Mouse (Mus musculus) lung, postnatal 0 days (tissue): ENCODE results near the gene Nup93. TPM values are rescaled to one million over a fixed set of nuclear protein-coding genes. Genes with fewer than 3 reads are reported as not detected.

Experiments
- ATAC-seq: fragments of 200-750 bp; cut with Nextera tagmentation; 2 replicates; pipeline ENCODE4 v1.8.0; 2017; ENCODE audit warnings: moderate library complexity
- DNase-seq: peaks from one replicate; pipeline ENCODE4 v3.0.0-alpha.2; 2016; ENCODE audit warnings: low spot score
- H3K27ac ChIP-seq: fragments of 300-500 bp; sonication (generic); 2 replicates; pipeline ENCODE4 v1.5.1; 2014; ENCODE audit warnings: antibody characterized with exemption, mild to moderate bottlenecking, low read length, mixed read lengths
- H3K27me3 ChIP-seq: fragments of 300-500 bp; sonication (generic); replicated peaks from 2 replicates; pipeline ENCODE4 v1.6.1; 2014; ENCODE audit warnings: low read length, mixed read lengths; ENCODE audit not compliant: insufficient read depth
- H3K36me3 ChIP-seq: fragments of 300-500 bp; sonication (generic); 2 replicates; pipeline ENCODE4 v1.6.1; 2014; ENCODE audit warnings: low read length, mixed read lengths; ENCODE audit not compliant: insufficient read depth
- H3K4me1 ChIP-seq: fragments of 300-500 bp; sonication (generic); 2 replicates; pipeline ENCODE4 v1.6.1; 2014; ENCODE audit warnings: antibody characterized with exemption, low read depth, low read length, mixed read lengths; ENCODE audit not compliant: insufficient read depth
- H3K4me2 ChIP-seq: fragments of 300-500 bp; sonication (generic); replicated peaks from 2 replicates; pipeline ENCODE4 v1.6.1; 2014; ENCODE audit warnings: low read depth, mild to moderate bottlenecking, low read length, moderate library complexity, mixed read lengths
- H3K4me3 ChIP-seq: fragments of 300-500 bp; sonication (generic); 2 replicates; pipeline ENCODE4 v1.5.1; 2014; ENCODE audit warnings: low read depth, low read length
- H3K9ac ChIP-seq: fragments of 300-500 bp; sonication (generic); replicated peaks from 2 replicates; pipeline ENCODE4 v1.6.1; 2014; ENCODE audit warnings: low read depth, mild to moderate bottlenecking
- H3K9me3 ChIP-seq: fragments of 300-500 bp; sonication (generic); 2 replicates; pipeline ENCODE4 v1.6.1; 2016; ENCODE audit warnings: low read length, mixed read lengths
- CTCF ChIP-seq: IDR thresholded peaks from 2 replicates; pipeline ENCODE4 v1.5.1; 2016; ENCODE audit warnings: antibody characterized with exemption, mild to moderate bottlenecking
- EP300 ChIP-seq: IDR thresholded peaks from 2 replicates; pipeline ENCODE4 v1.6.1; 2016; ENCODE audit warnings: antibody characterized with exemption, mild to moderate bottlenecking, control low read depth
- WGBS: fragments of 180-500 bp; shearing (Covaris S2); extraction: QIAGEN DNeasy Blood & Tissue Kit; methylation state at CpG from one replicate; pipeline ENCODE4 v1.1.7; 2014; 5-methylcytosine and 5-hydroxymethylcytosine counted together
- polyA plus RNA-seq: library from polyadenylated mRNA; unstranded; fragments of >200 nt; fragmentation: Nextera tagmentation; extraction: Ambion mirVana; gene quantifications from 2 replicates; pipeline ENCODE4 v1.2.1, GENCODE M21; 2015

Gene Nup93
- polyA plus RNA-seq, 1 experiment from 2014 or later, result 26.7 TPM

GRCm38 (mm10) chr8:94314069-94314468 lies 99.7 kb downstream of the Nup93 start:
- Histone ChIP-seq H3K4me2 (no peak overlapping the region), H3K27ac (no peak overlapping the region), H3K4me3 (no peak overlapping the region), H3K4me1 (no peaks in the 10 kb centered on the region), H3K9ac (no peak overlapping the region), H3K27me3 (no peaks in the 10 kb centered on the region), H3K36me3 (peaks cover 4% of the 10 kb centered on the region; the same call in 1 of the 2 replicates), H3K9me3 (no peaks in the 10 kb centered on the region)
- DNase-seq, result no peak
- 62% methylated on average over 2 of the region's 2 CpGs for WGBS
- ATAC-seq, result peak; percentile 14; the same call in 1 of the 2 replicates
- no peak for TF ChIP-seq CTCF
- TF ChIP-seq EP300, result no peak

GRCm38 (mm10) chr8:94317249-94317648 lies 102.9 kb downstream of the Nup93 start:
- WGBS, result 87% methylated on average over 2 of the region's 2 CpGs
- no peaks in the 10 kb centered on the region for H3K4me1 ChIP-seq
- no peak overlapping the region for H3K9ac ChIP-seq
- H3K4me2 ChIP-seq, result no peak overlapping the region
- H3K27ac ChIP-seq, result no peak overlapping the region
- H3K27me3 ChIP-seq, result no peaks in the 10 kb centered on the region
- H3K36me3 ChIP-seq, result no peaks in the 10 kb centered on the region
- TF ChIP-seq EP300 (no peak), CTCF (no peak)
- peak; percentile 33; the same call in 1 of the 2 replicates for ATAC-seq
- no peak for DNase-seq
- no peaks in the 10 kb centered on the region for H3K9me3 ChIP-seq
- no peak overlapping the region for H3K4me3 ChIP-seq

DNA sequence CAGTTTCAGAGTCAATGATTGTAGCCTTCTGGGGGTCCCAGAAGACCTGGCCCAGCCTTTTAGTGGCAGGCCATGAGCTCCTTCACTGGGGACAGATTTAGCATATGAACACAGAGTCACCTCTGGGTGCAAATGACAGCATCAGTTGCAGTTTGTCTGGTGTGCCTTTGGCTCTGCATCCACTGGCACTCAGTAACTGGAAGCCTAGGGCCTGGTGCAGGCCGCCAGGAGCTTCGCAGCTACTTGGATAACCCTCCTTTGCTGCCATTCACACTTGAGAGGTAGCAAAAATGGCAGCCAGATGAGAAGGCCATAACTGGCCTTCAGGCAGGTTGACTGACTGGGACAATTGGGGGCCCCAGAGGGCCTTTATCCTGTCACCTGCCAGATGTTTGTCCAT lies 103.3 kb downstream of the Nup93 start:
- H3K4me3 ChIP-seq, result no peak overlapping the region
- no peak overlapping the region for H3K9ac ChIP-seq
- 98% methylated on average over 2 of the region's 2 CpGs for WGBS
- DNase-seq (no peak), ATAC-seq (no peak)
- TF ChIP-seq EP300 (no peak), CTCF (no peak)
- H3K9me3 ChIP-seq, result no peaks in the 10 kb centered on the region
- H3K27me3 ChIP-seq, result no peaks in the 10 kb centered on the region
- H3K36me3 ChIP-seq, result no peaks in the 10 kb centered on the region
- H3K27ac ChIP-seq, result no peak overlapping the region
- no peaks in the 10 kb centered on the region for H3K4me1 ChIP-seq
- H3K4me2 ChIP-seq, result no peak overlapping the region

DNA sequence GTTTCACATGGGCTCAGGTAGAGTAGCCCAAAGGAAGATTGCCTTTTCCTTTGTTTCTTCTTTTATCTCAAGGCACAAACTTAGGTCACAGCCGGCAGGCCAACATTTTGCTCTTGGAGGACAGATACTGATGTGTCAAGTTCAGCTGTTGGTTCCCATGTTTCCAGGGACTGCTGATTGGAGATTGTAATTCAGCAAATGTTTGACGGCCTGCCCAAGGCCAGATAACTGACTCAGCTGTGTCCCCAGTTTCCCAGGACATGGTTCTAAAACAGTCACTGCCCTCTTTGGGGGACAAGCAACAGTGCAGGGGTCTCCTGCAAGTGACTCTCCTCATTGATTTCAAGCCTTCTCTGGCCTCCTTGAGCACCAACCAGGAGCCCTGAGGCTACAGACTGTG lies 105.7 kb downstream of the Nup93 start:
- Histone ChIP-seq H3K27me3 (no peaks in the 10 kb centered on the region), H3K27ac (no peak overlapping the region), H3K4me3 (no peak overlapping the region), H3K36me3 (no peaks in the 10 kb centered on the region), H3K4me1 (no peaks in the 10 kb centered on the region), H3K9ac (no peak overlapping the region), H3K9me3 (no peaks in the 10 kb centered on the region), H3K4me2 (no peak overlapping the region)
- ATAC-seq (no peak), DNase-seq (no peak)
- 65% methylated on average over 2 of the region's 2 CpGs for WGBS
- TF ChIP-seq EP300, result no peak
- no peak for TF ChIP-seq CTCF

- H3K27me3 ChIP-seq, result no peaks in the 10 kb centered on the region
- ATAC-seq (no peak), DNase-seq (no peak)
- H3K9ac ChIP-seq, result no peak overlapping the region
- no peak overlapping the region for H3K27ac ChIP-seq
- no peaks in the 10 kb centered on the region for H3K9me3 ChIP-seq
- TF ChIP-seq CTCF (no peak), EP300 (no peak)
- 0 out of 2 replicates have a peak, but pooled peaks cover 6% of the 10 kb centered on the region for H3K4me1 ChIP-seq
- H3K4me3 ChIP-seq, result no peak overlapping the region
- WGBS, result 73% methylated on average over 4 of the region's 4 CpGs
- H3K4me2 ChIP-seq, result no peak overlapping the region
- no peaks in the 10 kb centered on the region for H3K36me3 ChIP-seq
Observed at GRCm38 (mm10) chr8:94322083-94322482, 107.7 kb downstream of the Nup93 start.

DNA sequence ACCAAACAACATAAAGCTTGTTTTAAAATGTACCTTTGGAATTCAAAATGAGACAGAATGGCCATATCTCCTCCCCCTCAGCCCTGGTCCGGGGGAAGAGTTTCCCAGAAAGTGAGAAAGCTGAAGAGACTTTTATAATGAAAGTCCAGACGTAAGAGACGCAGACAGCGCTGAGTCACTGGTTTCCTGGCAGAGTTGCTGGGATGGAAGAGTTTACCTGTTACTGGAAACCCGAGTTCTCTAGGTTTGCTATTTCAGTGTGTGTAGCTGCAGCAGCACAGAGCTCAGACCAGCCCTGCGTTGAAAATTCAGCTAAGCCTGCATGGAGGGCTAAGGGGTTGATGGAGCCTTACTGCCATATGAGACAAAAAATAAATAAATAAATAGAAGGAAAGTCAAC lies 108.7 kb downstream of the Nup93 start:
- TF ChIP-seq EP300 (no peak), CTCF (no peak)
- no peak for ATAC-seq

DNA sequence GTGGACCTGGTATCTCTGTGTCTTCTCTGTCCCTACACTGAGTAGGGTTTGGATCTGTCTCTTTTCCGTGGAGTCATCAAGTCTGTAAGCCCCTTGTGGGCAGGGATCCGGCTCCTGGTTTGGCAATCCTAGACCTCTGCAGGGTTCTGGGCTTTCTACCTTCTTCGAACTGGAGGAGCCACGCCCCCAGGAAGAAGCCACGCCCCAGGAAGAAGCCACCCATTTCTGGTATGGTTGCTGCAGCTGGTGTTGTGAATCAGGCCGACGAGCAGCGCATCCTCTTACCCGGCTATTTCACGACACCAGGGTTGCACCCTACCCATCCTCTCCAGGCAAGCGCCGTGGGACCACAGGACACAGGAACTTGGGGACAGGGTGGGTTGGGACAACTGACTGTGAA lies 109.7 kb downstream of the Nup93 start:
- Histone ChIP-seq H3K4me2 (no peak overlapping the region), H3K27me3 (no peaks in the 10 kb centered on the region), H3K36me3 (no peaks in the 10 kb centered on the region), H3K4me3 (no peak overlapping the region), H3K4me1 (peaks cover 6% of the 10 kb centered on the region; the same call in 1 of the 2 replicates), H3K9me3 (no peaks in the 10 kb centered on the region), H3K9ac (no peak overlapping the region), H3K27ac (no peak overlapping the region)
- DNase-seq (no peak), ATAC-seq (no peak)
- TF ChIP-seq CTCF (no peak), EP300 (no peak)
- WGBS, result 47% methylated on average over 12 of the region's 12 CpGs

More for the DNA sequence above, 108.7 kb downstream of the Nup93 start:
- no peaks in the 10 kb centered on the region for H3K27me3 ChIP-seq
- 0 out of 2 replicates have a peak, but pooled peaks cover 6% of the 10 kb centered on the region for H3K4me1 ChIP-seq
- no peak overlapping the region for H3K9ac ChIP-seq
- no peak overlapping the region for H3K27ac ChIP-seq
- no peaks in the 10 kb centered on the region for H3K9me3 ChIP-seq
- no peak for DNase-seq
- no peaks in the 10 kb centered on the region for H3K36me3 ChIP-seq
- no peak overlapping the region for H3K4me3 ChIP-seq
- H3K4me2 ChIP-seq, result no peak overlapping the region
- WGBS, result 76% methylated on average over 6 of the region's 6 CpGs
